Mouse (Mus musculus): Measurements from ENCODE around the gene St6galnac3. TPM values are rescaled to one million over a fixed set of nuclear protein-coding genes. Genes with fewer than 3 reads are reported as not detected.
A peak's percentile ranks its signal among the peaks of the same experiment; 100 is the strongest.

The St6galnac3 gene
- polyA plus RNA-seq, 3 experiments from 2014 or later = 39.4 to 85.0 (median 71.2) TPM

GRCm38 (mm10) chr3:153689793-153690291, 35.1 kb downstream of the St6galnac3 start:
- ATAC-seq = no peak

- no peak for ATAC-seq
These were observed 37.1 kb downstream of the St6galnac3 start for GRCm38 (mm10) chr3:153687896-153688295.

GRCm38 (mm10) chr3:153684909-153685308, 40.1 kb downstream of the St6galnac3 start:
- ATAC-seq = no peak

GRCm38 (mm10) chr3:153682303-153682702, 42.7 kb downstream of the St6galnac3 start:
- no peak for ATAC-seq

GRCm38 (mm10) chr3:153681720-153682119, 43.3 kb downstream of the St6galnac3 start:
- ATAC-seq = no peak

- no peak for ATAC-seq
These were observed 49.1 kb downstream of the St6galnac3 start for GRCm38 (mm10) chr3:153675832-153676231.

GRCm38 (mm10) chr3:153675073-153675472, 49.9 kb downstream of the St6galnac3 start:
- ATAC-seq = no peak

GRCm38 (mm10) chr3:153674359-153674758, 50.6 kb downstream of the St6galnac3 start:
- ATAC-seq = no peak

GRCm38 (mm10) chr3:153673451-153673850, 51.5 kb downstream of the St6galnac3 start:
- ATAC-seq = no peak

GRCm38 (mm10) chr3:153670953-153671674, 53.9 kb downstream of the St6galnac3 start:
- ATAC-seq = no peak

GRCm38 (mm10) chr3:153669737-153670435, 55.1 kb downstream of the St6galnac3 start:
- ATAC-seq = no peak

- ATAC-seq = no peak
These were observed 55.6 kb downstream of the St6galnac3 start for GRCm38 (mm10) chr3:153669329-153669728.

GRCm38 (mm10) chr3:153668447-153669290, 56.3 kb downstream of the St6galnac3 start:
- ATAC-seq = no peak

- no peak for ATAC-seq
These were observed 60.3 kb downstream of the St6galnac3 start for GRCm38 (mm10) chr3:153664696-153665095.

GRCm38 (mm10) chr3:153663841-153664427, 61.0 kb downstream of the St6galnac3 start:
- no peak for ATAC-seq

GRCm38 (mm10) chr3:153662796-153663195, 62.2 kb downstream of the St6galnac3 start:
- no peak for ATAC-seq

- no peak for ATAC-seq
These were observed 63.0 kb downstream of the St6galnac3 start for GRCm38 (mm10) chr3:153661927-153662326.

GRCm38 (mm10) chr3:153659575-153660168, 65.3 kb downstream of the St6galnac3 start:
- ATAC-seq = no peak

- peak; percentile 88 for ATAC-seq
These were observed 66.8 kb downstream of the St6galnac3 start for GRCm38 (mm10) chr3:153658051-153658777.

- ATAC-seq = no peak
These were observed 69.9 kb downstream of the St6galnac3 start for GRCm38 (mm10) chr3:153655071-153655470.

- no peak for ATAC-seq
These were observed 72.1 kb downstream of the St6galnac3 start for GRCm38 (mm10) chr3:153652850-153653249.

All from inflammation-experienced regulatory T-cells, adult 6 months (primary cell).